Mouse (Mus musculus): ENCODE results near the gene Nlgn1. TPM values are rescaled to one million over a fixed set of nuclear protein-coding genes. Genes with fewer than 3 reads are reported as not detected.
A peak's percentile ranks its signal among the peaks of the same experiment; 100 is the strongest.

Gene Nlgn1
- polyA plus RNA-seq, 2 experiments = 2.6 to 3.5 TPM

DNA sequence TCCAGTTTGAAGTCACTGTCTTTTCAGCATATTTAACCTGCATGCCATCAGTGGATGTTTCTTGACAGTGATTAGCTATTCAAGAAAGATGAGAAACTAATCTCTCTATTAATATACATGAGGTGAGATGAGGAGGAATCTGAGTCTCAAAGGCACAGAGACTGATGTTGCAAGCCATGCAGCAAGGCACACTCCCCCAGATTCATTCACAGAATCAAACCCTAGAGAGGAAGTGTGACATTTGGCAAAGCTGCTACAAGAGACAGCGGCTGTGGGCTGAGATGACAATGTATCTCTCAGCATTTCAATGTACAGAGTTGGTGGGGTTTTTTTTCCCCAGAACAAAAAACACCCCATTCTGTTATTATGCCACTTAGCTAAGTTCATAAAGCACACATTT is 885.1 kb downstream of the Nlgn1 start:
- Histone ChIP-seq H3K9ac (ENCODE audit: low read depth, low read length, severe bottlenecking) (no peak overlapping the region), H3K4me1 (ENCODE audit: control insufficient read depth, insufficient read depth, low read length) (no peaks in the 10 kb centered on the region), H3K4me3 (replicated peaks; ENCODE audit: low read length) (no peak overlapping the region), H3K27ac (replicated peaks; ENCODE audit: low read depth, low read length) (no peak overlapping the region), H3K4me2 (replicated peaks; ENCODE audit: low read depth, low read length, severe bottlenecking) (no peak overlapping the region), H3K27me3 (ENCODE audit: control insufficient read depth, insufficient read depth, low read length) (no peaks in the 10 kb centered on the region), H3K36me3 (ENCODE audit: control insufficient read depth, insufficient read depth, low read length) (no peaks in the 10 kb centered on the region), H3K9me3 (ENCODE audit: control insufficient read depth, low read length) (no peaks in the 10 kb centered on the region)
- 87% methylated on average over 1 of the region's 1 CpGs for WGBS
- ATAC-seq (ENCODE audit: low FRiP score, low read depth) = no peak
- no peak for TF ChIP-seq POLR2A (IDR thresholded peaks at IDR 0.05; ENCODE audit: borderline replicate concordance, extremely low read depth, insufficient read depth, insufficient read length)
- DNase-seq (ENCODE audit: low spot score) = no peak

- Histone ChIP-seq H3K4me2 (replicated peaks; ENCODE audit: low read depth, low read length, severe bottlenecking) (no peak overlapping the region), H3K9ac (ENCODE audit: low read depth, low read length, severe bottlenecking) (no peak overlapping the region), H3K27ac (replicated peaks; ENCODE audit: low read depth, low read length) (no peak overlapping the region), H3K9me3 (ENCODE audit: control insufficient read depth, low read length) (no peaks in the 10 kb centered on the region), H3K4me1 (ENCODE audit: control insufficient read depth, insufficient read depth, low read length) (no peaks in the 10 kb centered on the region), H3K27me3 (ENCODE audit: control insufficient read depth, insufficient read depth, low read length) (no peaks in the 10 kb centered on the region), H3K36me3 (ENCODE audit: control insufficient read depth, insufficient read depth, low read length) (no peaks in the 10 kb centered on the region), H3K4me3 (replicated peaks; ENCODE audit: low read length) (no peak overlapping the region)
- no peak for TF ChIP-seq POLR2A (IDR thresholded peaks at IDR 0.05; ENCODE audit: borderline replicate concordance, extremely low read depth, insufficient read depth, insufficient read length)
- ATAC-seq (ENCODE audit: low FRiP score, low read depth) (no peak), DNase-seq (ENCODE audit: low spot score) (peak; percentile 55)
- 23% methylated on average over 3 of the region's 3 CpGs for WGBS
These were observed 888.6 kb downstream of the Nlgn1 start for GRCm38 (mm10) chr3:25443657-25444056.

- Histone ChIP-seq H3K4me2 (replicated peaks; ENCODE audit: low read depth, low read length, severe bottlenecking) (no peak overlapping the region), H3K4me1 (ENCODE audit: control insufficient read depth, insufficient read depth, low read length) (no peaks in the 10 kb centered on the region), H3K27me3 (ENCODE audit: control insufficient read depth, insufficient read depth, low read length) (no peaks in the 10 kb centered on the region), H3K4me3 (replicated peaks; ENCODE audit: low read length) (no peak overlapping the region), H3K27ac (replicated peaks; ENCODE audit: low read depth, low read length) (no peak overlapping the region), H3K9me3 (ENCODE audit: control insufficient read depth, low read length) (no peaks in the 10 kb centered on the region), H3K9ac (ENCODE audit: low read depth, low read length, severe bottlenecking) (no peak overlapping the region), H3K36me3 (ENCODE audit: control insufficient read depth, insufficient read depth, low read length) (no peaks in the 10 kb centered on the region)
- DNase-seq (ENCODE audit: low spot score) (no peak), ATAC-seq (ENCODE audit: low FRiP score, low read depth) (no peak)
- 93% methylated on average over 1 of the region's 1 CpGs for WGBS
- TF ChIP-seq POLR2A (IDR thresholded peaks at IDR 0.05; ENCODE audit: borderline replicate concordance, extremely low read depth, insufficient read depth, insufficient read length) = no peak
These were observed 889.6 kb downstream of the Nlgn1 start for GRCm38 (mm10) chr3:25442617-25443016.

GRCm38 (mm10) chr3:25426931-25427330 is 905.3 kb downstream of the Nlgn1 start:
- Histone ChIP-seq H3K9me3 (ENCODE audit: control insufficient read depth, low read length) (no peaks in the 10 kb centered on the region), H3K36me3 (ENCODE audit: control insufficient read depth, insufficient read depth, low read length) (no peaks in the 10 kb centered on the region), H3K27ac (replicated peaks; ENCODE audit: low read depth, low read length) (no peak overlapping the region), H3K4me1 (ENCODE audit: control insufficient read depth, insufficient read depth, low read length) (no peaks in the 10 kb centered on the region), H3K4me2 (replicated peaks; ENCODE audit: low read depth, low read length, severe bottlenecking) (no peak overlapping the region), H3K27me3 (ENCODE audit: control insufficient read depth, insufficient read depth, low read length) (no peaks in the 10 kb centered on the region), H3K4me3 (replicated peaks; ENCODE audit: low read length) (no peak overlapping the region), H3K9ac (ENCODE audit: low read depth, low read length, severe bottlenecking) (no peak overlapping the region)
- ATAC-seq (ENCODE audit: low FRiP score, low read depth) = no peak
- no peak for TF ChIP-seq POLR2A (IDR thresholded peaks at IDR 0.05; ENCODE audit: borderline replicate concordance, extremely low read depth, insufficient read depth, insufficient read length)
- no peak for DNase-seq (ENCODE audit: low spot score)

DNA sequence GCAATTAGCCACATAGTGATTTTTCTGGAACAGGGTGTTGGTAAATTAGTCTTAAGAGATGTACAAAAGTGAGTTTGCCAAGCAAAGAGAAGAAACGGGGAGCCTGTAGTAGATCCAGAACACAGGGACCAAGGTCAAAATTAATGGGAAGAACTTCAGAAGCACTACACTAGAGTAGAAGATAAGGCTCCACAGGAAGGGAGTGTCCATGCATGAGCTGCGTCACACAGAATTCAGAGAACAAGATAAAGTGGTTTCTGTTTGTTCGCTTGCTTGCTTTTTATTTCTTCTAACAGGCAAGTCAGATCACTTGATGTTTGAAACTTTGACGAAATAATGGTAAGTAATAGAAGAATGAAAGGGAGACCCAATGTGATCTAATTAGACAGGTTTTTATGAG is 920.3 kb downstream of the Nlgn1 start:
- no peak for TF ChIP-seq POLR2A (IDR thresholded peaks at IDR 0.05; ENCODE audit: borderline replicate concordance, extremely low read depth, insufficient read depth, insufficient read length)
- H3K27ac ChIP-seq (replicated peaks; ENCODE audit: low read depth, low read length) = no peak overlapping the region
- 81% methylated on average over 4 of the region's 4 CpGs for WGBS
- H3K36me3 ChIP-seq (ENCODE audit: control insufficient read depth, insufficient read depth, low read length) = no peaks in the 10 kb centered on the region
- no peak overlapping the region for H3K9ac ChIP-seq (ENCODE audit: low read depth, low read length, severe bottlenecking)
- no peaks in the 10 kb centered on the region for H3K9me3 ChIP-seq (ENCODE audit: control insufficient read depth, low read length)
- H3K27me3 ChIP-seq (ENCODE audit: control insufficient read depth, insufficient read depth, low read length) = no peaks in the 10 kb centered on the region
- no peak for ATAC-seq (ENCODE audit: low FRiP score, low read depth)
- no peak overlapping the region for H3K4me3 ChIP-seq (replicated peaks; ENCODE audit: low read length)
- no peaks in the 10 kb centered on the region for H3K4me1 ChIP-seq (ENCODE audit: control insufficient read depth, insufficient read depth, low read length)
- H3K4me2 ChIP-seq (replicated peaks; ENCODE audit: low read depth, low read length, severe bottlenecking) = no peak overlapping the region
- DNase-seq (ENCODE audit: low spot score) = no peak

Measured in limb, embryonic 14.5 days (tissue).